Mouse (Mus musculus): Measurements from ENCODE around the gene Ccdc148. TPM values are rescaled to one million over a fixed set of nuclear protein-coding genes. Genes with fewer than 3 reads are reported as not detected.

Ccdc148 gene
- polyA plus RNA-seq, 1 experiment from 2014 or later: 1.1 TPM

DNA sequence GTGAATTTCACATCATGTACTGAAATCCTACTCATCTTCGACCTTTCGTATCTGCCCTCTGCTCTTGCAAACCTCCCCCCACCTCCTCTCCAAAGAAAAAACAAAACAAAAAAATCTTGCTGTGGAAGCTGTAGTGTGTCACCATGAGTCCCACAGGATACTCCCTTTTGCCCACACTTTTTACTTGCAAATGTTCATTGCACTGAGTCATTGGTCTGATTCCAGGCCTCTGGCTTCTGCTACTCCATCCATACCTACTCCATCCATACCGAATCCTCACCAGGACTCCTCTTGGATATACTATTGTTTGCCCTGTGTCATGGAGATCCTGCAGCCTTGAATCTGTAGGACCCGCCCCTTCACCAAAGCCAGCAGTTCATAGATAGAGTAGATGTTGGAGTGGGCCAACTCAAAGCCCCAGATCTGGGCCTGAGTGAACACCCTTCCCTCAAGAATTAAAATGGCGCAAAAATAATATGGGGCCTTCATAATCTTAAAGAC lies 39.0 kb upstream of the Ccdc148 start:
- no peak for ATAC-seq
- no peaks in the 10 kb centered on the region for H3K27me3 ChIP-seq (replicated peaks; ENCODE audit: control insufficient read depth, insufficient read depth, low read length)
- H3K4me2 ChIP-seq (ENCODE audit: low read depth, low read length): no peak overlapping the region
- H3K4me1 ChIP-seq (ENCODE audit: control insufficient read depth, insufficient read depth, low read length): 0 out of 2 replicates have a peak, but pooled peaks cover 3% of the 10 kb centered on the region
- H3K27ac ChIP-seq (ENCODE audit: low read length): no peak overlapping the region
- no peaks in the 10 kb centered on the region for H3K36me3 ChIP-seq (ENCODE audit: control insufficient read depth, insufficient read depth, low read length)
- no peak overlapping the region for H3K9ac ChIP-seq (ENCODE audit: low read depth, low read length)
- WGBS: 94% methylated on average over 5 of the region's 5 CpGs
- no peaks in the 10 kb centered on the region for H3K9me3 ChIP-seq (ENCODE audit: control insufficient read depth, low read length)
- no peak overlapping the region for H3K4me3 ChIP-seq (ENCODE audit: low read length)

GRCm38 (mm10) chr2:59197156-59197555 lies 36.7 kb upstream of the Ccdc148 start:
- Histone ChIP-seq H3K9ac (ENCODE audit: low read depth, low read length) (no peak overlapping the region), H3K27me3 (replicated peaks; ENCODE audit: control insufficient read depth, insufficient read depth, low read length) (no peaks in the 10 kb centered on the region), H3K4me3 (ENCODE audit: low read length) (no peak overlapping the region), H3K4me2 (ENCODE audit: low read depth, low read length) (no peak overlapping the region), H3K9me3 (ENCODE audit: control insufficient read depth, low read length) (no peaks in the 10 kb centered on the region), H3K27ac (ENCODE audit: low read length) (no peak overlapping the region), H3K36me3 (ENCODE audit: control insufficient read depth, insufficient read depth, low read length) (no peaks in the 10 kb centered on the region), H3K4me1 (ENCODE audit: control insufficient read depth, insufficient read depth, low read length) (peaks cover 3% of the 10 kb centered on the region; the same call in 1 of the 2 replicates)
- WGBS: 83% methylated on average over 4 of the region's 4 CpGs
- no peak for ATAC-seq

- ATAC-seq: no peak
- H3K4me2 ChIP-seq (ENCODE audit: low read depth, low read length): no peak overlapping the region
- H3K9me3 ChIP-seq (ENCODE audit: control insufficient read depth, low read length): no peaks in the 10 kb centered on the region
- H3K9ac ChIP-seq (ENCODE audit: low read depth, low read length): no peak overlapping the region
- H3K4me3 ChIP-seq (ENCODE audit: low read length): no peak overlapping the region
- WGBS: 69% methylated on average over 5 of the region's 5 CpGs
- no peak overlapping the region for H3K27ac ChIP-seq (ENCODE audit: low read length)
- no peaks in the 10 kb centered on the region for H3K27me3 ChIP-seq (replicated peaks; ENCODE audit: control insufficient read depth, insufficient read depth, low read length)
- no peaks in the 10 kb centered on the region for H3K36me3 ChIP-seq (ENCODE audit: control insufficient read depth, insufficient read depth, low read length)
- H3K4me1 ChIP-seq (ENCODE audit: control insufficient read depth, insufficient read depth, low read length): peaks cover 7% of the 10 kb centered on the region
These were observed 32.6 kb upstream of the Ccdc148 start for GRCm38 (mm10) chr2:59193117-59193516.

DNA sequence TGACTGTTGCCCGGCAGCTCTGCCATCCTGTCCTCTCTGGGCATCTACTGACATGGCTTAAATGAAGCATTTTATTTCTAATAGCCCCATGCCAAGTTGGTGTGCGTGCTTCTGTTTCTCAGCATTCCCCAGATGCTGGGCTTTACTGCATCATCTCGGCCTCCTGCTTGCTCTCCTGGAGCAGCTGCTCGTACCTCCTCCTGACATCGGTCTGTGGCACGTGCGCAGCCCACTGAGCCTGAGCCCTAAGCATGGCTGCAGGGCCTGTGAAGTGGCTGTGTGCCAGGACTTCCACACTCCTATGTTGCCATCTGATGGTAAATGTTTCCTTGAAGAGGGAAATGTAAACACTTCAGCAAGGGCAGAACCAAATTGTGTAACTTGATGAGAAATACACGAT lies 31.0 kb upstream of the Ccdc148 start:
- Histone ChIP-seq H3K4me2 (ENCODE audit: low read depth, low read length) (no peak overlapping the region), H3K27ac (ENCODE audit: low read length) (no peak overlapping the region), H3K36me3 (ENCODE audit: control insufficient read depth, insufficient read depth, low read length) (no peaks in the 10 kb centered on the region; the same call in 1 of the 2 replicates), H3K4me1 (ENCODE audit: control insufficient read depth, insufficient read depth, low read length) (peaks cover 7% of the 10 kb centered on the region), H3K4me3 (ENCODE audit: low read length) (no peak overlapping the region), H3K9ac (ENCODE audit: low read depth, low read length) (no peak overlapping the region), H3K9me3 (ENCODE audit: control insufficient read depth, low read length) (no peaks in the 10 kb centered on the region), H3K27me3 (replicated peaks; ENCODE audit: control insufficient read depth, insufficient read depth, low read length) (no peaks in the 10 kb centered on the region)
- WGBS: 67% methylated on average over 8 of the region's 8 CpGs
- ATAC-seq: peak; percentile 53; the same call in 1 of the 2 replicates

DNA sequence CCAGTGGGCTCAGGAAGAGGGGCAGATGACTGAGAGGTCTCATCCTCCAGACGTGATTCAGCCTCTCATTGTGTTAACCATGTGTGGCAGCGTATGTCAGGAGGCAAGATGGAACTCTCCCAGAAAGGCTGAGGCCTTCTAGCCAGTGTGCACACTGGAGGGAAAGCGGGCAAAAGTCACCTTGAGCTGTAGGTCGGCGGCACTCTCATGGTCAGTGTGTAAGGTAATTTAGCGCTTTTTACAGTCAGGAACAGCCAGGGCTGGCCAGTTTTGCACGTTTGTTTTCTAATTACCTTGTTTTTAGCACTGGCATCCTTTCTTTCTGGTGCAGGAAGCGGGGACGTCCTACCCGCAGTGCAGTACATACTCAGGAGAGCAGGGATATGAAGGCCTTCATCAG lies 29.7 kb upstream of the Ccdc148 start:
- Histone ChIP-seq H3K4me3 (ENCODE audit: low read length) (no peak overlapping the region), H3K9ac (ENCODE audit: low read depth, low read length) (no peak overlapping the region), H3K9me3 (ENCODE audit: control insufficient read depth, low read length) (no peaks in the 10 kb centered on the region), H3K27me3 (replicated peaks; ENCODE audit: control insufficient read depth, insufficient read depth, low read length) (no peaks in the 10 kb centered on the region), H3K36me3 (ENCODE audit: control insufficient read depth, insufficient read depth, low read length) (no peaks in the 10 kb centered on the region; the same call in 1 of the 2 replicates), H3K4me1 (ENCODE audit: control insufficient read depth, insufficient read depth, low read length) (peaks cover 7% of the 10 kb centered on the region), H3K27ac (ENCODE audit: low read length) (no peak overlapping the region), H3K4me2 (ENCODE audit: low read depth, low read length) (no peak overlapping the region)
- ATAC-seq: no peak
- WGBS: 87% methylated on average over 10 of the region's 10 CpGs

GRCm38 (mm10) chr2:59189661-59190185 lies 29.2 kb upstream of the Ccdc148 start:
- Histone ChIP-seq H3K9me3 (ENCODE audit: control insufficient read depth, low read length) (no peaks in the 10 kb centered on the region), H3K36me3 (ENCODE audit: control insufficient read depth, insufficient read depth, low read length) (no peaks in the 10 kb centered on the region; the same call in 1 of the 2 replicates), H3K4me1 (ENCODE audit: control insufficient read depth, insufficient read depth, low read length) (peaks cover 7% of the 10 kb centered on the region), H3K27ac (ENCODE audit: low read length) (no peak overlapping the region), H3K27me3 (replicated peaks; ENCODE audit: control insufficient read depth, insufficient read depth, low read length) (no peaks in the 10 kb centered on the region), H3K4me3 (ENCODE audit: low read length) (no peak overlapping the region), H3K4me2 (ENCODE audit: low read depth, low read length) (no peak overlapping the region), H3K9ac (ENCODE audit: low read depth, low read length) (no peak overlapping the region)
- no peak for ATAC-seq
- WGBS: 82% methylated on average over 5 of the region's 5 CpGs

- 90% methylated on average over 8 of the region's 8 CpGs for WGBS
- no peaks in the 10 kb centered on the region; the same call in 1 of the 2 replicates for H3K36me3 ChIP-seq (ENCODE audit: control insufficient read depth, insufficient read depth, low read length)
- H3K27ac ChIP-seq (ENCODE audit: low read length): no peak overlapping the region
- no peak overlapping the region for H3K9ac ChIP-seq (ENCODE audit: low read depth, low read length)
- peaks cover 11% of the 10 kb centered on the region for H3K4me1 ChIP-seq (ENCODE audit: control insufficient read depth, insufficient read depth, low read length)
- H3K27me3 ChIP-seq (replicated peaks; ENCODE audit: control insufficient read depth, insufficient read depth, low read length): no peaks in the 10 kb centered on the region
- H3K4me2 ChIP-seq (ENCODE audit: low read depth, low read length): no peak overlapping the region
- H3K9me3 ChIP-seq (ENCODE audit: control insufficient read depth, low read length): no peaks in the 10 kb centered on the region
- ATAC-seq: no peak
- H3K4me3 ChIP-seq (ENCODE audit: low read length): no peak overlapping the region
These were observed 27.8 kb upstream of the Ccdc148 start for GRCm38 (mm10) chr2:59188306-59188705.

- no peak overlapping the region for H3K27ac ChIP-seq (ENCODE audit: low read length)
- peaks cover 8% of the 10 kb centered on the region for H3K4me1 ChIP-seq (ENCODE audit: control insufficient read depth, insufficient read depth, low read length)
- no peak for ATAC-seq
- 92% methylated on average over 6 of the region's 6 CpGs for WGBS
- H3K27me3 ChIP-seq (replicated peaks; ENCODE audit: control insufficient read depth, insufficient read depth, low read length): no peaks in the 10 kb centered on the region
- H3K4me3 ChIP-seq (ENCODE audit: low read length): no peak overlapping the region
- H3K36me3 ChIP-seq (ENCODE audit: control insufficient read depth, insufficient read depth, low read length): no peaks in the 10 kb centered on the region; the same call in 1 of the 2 replicates
- H3K9me3 ChIP-seq (ENCODE audit: control insufficient read depth, low read length): no peaks in the 10 kb centered on the region
- H3K4me2 ChIP-seq (ENCODE audit: low read depth, low read length): no peak overlapping the region
- no peak overlapping the region for H3K9ac ChIP-seq (ENCODE audit: low read depth, low read length)
These were observed 26.5 kb upstream of the Ccdc148 start for GRCm38 (mm10) chr2:59186966-59187365.

GRCm38 (mm10) chr2:59186122-59186521 lies 25.6 kb upstream of the Ccdc148 start:
- peaks cover 8% of the 10 kb centered on the region for H3K4me1 ChIP-seq (ENCODE audit: control insufficient read depth, insufficient read depth, low read length)
- no peaks in the 10 kb centered on the region for H3K27me3 ChIP-seq (replicated peaks; ENCODE audit: control insufficient read depth, insufficient read depth, low read length)
- no peak overlapping the region for H3K27ac ChIP-seq (ENCODE audit: low read length)
- no peak overlapping the region for H3K4me3 ChIP-seq (ENCODE audit: low read length)
- no peaks in the 10 kb centered on the region; the same call in 1 of the 2 replicates for H3K36me3 ChIP-seq (ENCODE audit: control insufficient read depth, insufficient read depth, low read length)
- H3K9me3 ChIP-seq (ENCODE audit: control insufficient read depth, low read length): no peaks in the 10 kb centered on the region
- no peak overlapping the region for H3K9ac ChIP-seq (ENCODE audit: low read depth, low read length)
- H3K4me2 ChIP-seq (ENCODE audit: low read depth, low read length): no peak overlapping the region
- WGBS: 96% methylated on average over 8 of the region's 8 CpGs
- ATAC-seq: no peak
